Mouse (Mus musculus): ENCODE measurements at regions not wholly inside any gene's neighbourhood (a gene's known extent, or its start where the extent isn't known, plus 50 kb on each side); places are given as distances from the start of the nearest gene placed in this dataset.

DNA sequence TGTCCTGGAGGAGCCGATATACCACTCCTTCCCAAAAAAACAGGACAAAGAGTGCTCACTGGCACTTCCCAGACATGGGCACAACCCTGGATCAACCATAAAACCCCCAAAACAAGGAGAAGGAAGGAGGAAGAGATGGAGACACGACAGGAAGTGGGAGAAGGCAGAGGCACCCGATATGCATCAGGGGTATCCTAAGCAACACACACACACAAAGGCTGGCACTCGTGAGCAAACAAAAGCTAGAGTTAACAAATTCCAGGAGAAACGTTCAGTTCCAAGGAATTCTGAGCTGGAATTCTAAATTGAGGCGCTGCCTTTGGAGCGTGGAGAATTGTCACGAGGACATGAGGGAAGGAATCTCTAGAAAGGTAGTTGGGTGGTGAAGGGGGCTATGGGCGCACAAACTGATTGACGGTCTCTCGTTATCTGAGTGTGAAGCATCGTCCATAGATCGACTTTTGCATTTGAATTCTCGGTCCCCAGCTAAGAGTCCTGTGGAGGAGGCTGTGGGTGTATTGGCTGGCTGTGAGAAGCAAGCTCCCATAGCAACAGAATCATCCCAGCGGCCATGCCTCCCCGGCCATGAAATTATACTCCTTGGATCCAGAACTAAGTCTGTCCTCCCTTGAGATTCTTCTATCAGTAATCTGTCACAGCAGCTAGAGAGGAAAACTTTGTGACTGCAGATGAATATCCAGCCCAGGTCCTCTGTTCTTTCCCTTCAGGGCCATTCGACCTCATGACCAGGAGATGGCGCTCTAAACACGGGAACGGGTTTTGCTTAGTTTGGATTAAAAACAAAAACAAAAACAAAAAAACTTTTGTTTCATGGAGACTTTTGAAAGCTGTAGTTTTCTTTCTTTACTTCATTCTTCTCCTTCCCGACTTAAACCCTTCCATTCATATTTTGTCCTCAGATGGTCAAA is 69.4 kb upstream of the Ptpn13 start:
- no peaks in the 10 kb centered on the region for H3K79me2 ChIP-seq (replicated peaks; ENCODE audit: control insufficient read depth, extremely low read depth, insufficient read depth, poor library complexity, severe bottlenecking)
- H3K27ac ChIP-seq (ENCODE audit: insufficient read depth, low read depth), result no peak overlapping the region
- peaks cover 7% of the 10 kb centered on the region for H3K9me3 ChIP-seq (replicated peaks; ENCODE audit: low read length)
- H3K36me3 ChIP-seq (replicated peaks in 1 of 2; ENCODE audit: control insufficient read depth in 1 of 2, insufficient read depth in 1 of 2, low read length in 1 of 2), result no peaks in the 10 kb centered on the region
- in situ Hi-C loops (cut with MboI; ENCODE audit: low pct_ligation_motif_present, low pct_unique_long_range_greater_than_20kb, low sequenced_read_pairs), result loop anchor here (10.0 kb wide), 1 partner anchor 99 kb away; no protein-coding TSS in a partner anchor
- TF ChIP-seq MAX (IDR thresholded peaks at IDR 0.05; ENCODE audit: low read length), result no peak
- TF ChIP-seq HCFC1 (IDR thresholded peaks at IDR 0.05; ENCODE audit: low read depth, low read length), result no peak
- TF ChIP-seq EP300 (IDR thresholded peaks at IDR 0.05; ENCODE audit: low read length), result no peak
- peak; percentile 90 for TF ChIP-seq SMC3 (IDR thresholded peaks at IDR 0.05; ENCODE audit: low read depth, low read length)
- no peak for TF ChIP-seq MYC (IDR thresholded peaks at IDR 0.05; ENCODE audit: low read depth, low read length)
- no peak for TF ChIP-seq JUND (conservative IDR thresholded peaks at IDR 0.05; ENCODE audit: low read depth, low read length)
- TF ChIP-seq ELF1 (IDR thresholded peaks at IDR 0.05; ENCODE audit: low read depth, low read length), result no peak
- no peak for TF ChIP-seq ZKSCAN1 (IDR thresholded peaks at IDR 0.05; ENCODE audit: borderline replicate concordance, low read depth, low read length)
- peak; percentile 79 to 89 for TF ChIP-seq CTCF (conservative IDR thresholded peaks at IDR 0.05 in 1 of 2, IDR thresholded peaks at IDR 0.05 in 1 of 2; ENCODE audit: low read depth in 2 of 2, low read length in 2 of 2)
- TF ChIP-seq MEF2A (IDR thresholded peaks at IDR 0.05; ENCODE audit: borderline replicate concordance, low read depth, low read length), result no peak
- no peak for TF ChIP-seq USF2 (conservative IDR thresholded peaks at IDR 0.05; ENCODE audit: low read depth, low read length)
- TF ChIP-seq UBTF (IDR thresholded peaks at IDR 0.05; ENCODE audit: low read depth, low read length), result no peak
- no peak for TF ChIP-seq USF1 (IDR thresholded peaks at IDR 0.05; ENCODE audit: low read depth, low read length)
- TF ChIP-seq POLR2A (IDR thresholded peaks at IDR 0.05; ENCODE audit: low read depth, low read length), result no peak
- no peak for TF ChIP-seq SIN3A (IDR thresholded peaks at IDR 0.05; ENCODE audit: low read length)
- no peak for TF ChIP-seq MAFK (IDR thresholded peaks at IDR 0.05; ENCODE audit: insufficient replicate concordance, low read length)
- TF ChIP-seq CHD1 (IDR thresholded peaks at IDR 0.05; ENCODE audit: low read depth, low read length), result no peak
- peak; percentile 91 for TF ChIP-seq RAD21 (IDR thresholded peaks at IDR 0.05; ENCODE audit: low read depth, low read length)
- peak; percentile 73 for TF ChIP-seq ZC3H11A (IDR thresholded peaks at IDR 0.05; ENCODE audit: low read depth, low read length)
- no peak for TF ChIP-seq KAT2A (IDR thresholded peaks at IDR 0.05; ENCODE audit: insufficient replicate concordance, low read length)
- TF ChIP-seq MAZ (IDR thresholded peaks at IDR 0.05; ENCODE audit: low read depth, low read length), result no peak
- TF ChIP-seq TCF12 (IDR thresholded peaks at IDR 0.05; ENCODE audit: low read depth, low read length), result no peak
- DNase-seq (ENCODE audit: extremely low read depth), result peak; percentile 51
- dilution Hi-C loops (cut with MboI; ENCODE audit: extremely low pct_ligation_motif_present, extremely low pct_unique_long_range_greater_than_20kb, low sequenced_read_pairs), result no loop called here
- no peak overlapping the region for H3K4me2 ChIP-seq (ENCODE audit: insufficient read depth, low read depth, poor library complexity, severe bottlenecking)
- no peak overlapping the region for H3K4me3 ChIP-seq (replicated peaks in 1 of 3; ENCODE audit: low read depth in 2 of 3, low read length in 2 of 3, poor library complexity in 1 of 3)
- H3K27me3 ChIP-seq (replicated peaks), result no peaks in the 10 kb centered on the region
- no peak overlapping the region for H3K9ac ChIP-seq (ENCODE audit: insufficient read depth, low read depth)
- peaks cover 3 to 12% of the 10 kb centered on the region in 2 experiments for H3K4me1 ChIP-seq (ENCODE audit: control insufficient read depth in 1 of 2, insufficient read depth in 2 of 2)

Measured in CH12.LX (cell line).